Mouse (Mus musculus) brain, embryonic 14.5 days (tissue): ENCODE measurements around the gene Abcc4.

Experiments used
- CTCF ChIP-seq: fragments of 200-500 bp; IDR thresholded peaks from 2 replicates; pipeline ENCODE4 v1.5.1; 2012; ENCODE audit warnings: inconsistent platforms, mild to moderate bottlenecking, moderate library complexity, borderline replicate concordance; ENCODE audit not compliant: insufficient read depth, insufficient read length; ENCODE audit errors: extremely low read depth
- POLR2A ChIP-seq: fragments of 200-500 bp; IDR thresholded peaks from 2 replicates; pipeline ENCODE4 v1.6.1; 2012; ENCODE audit warnings: mild to moderate bottlenecking, inconsistent platforms, borderline replicate concordance; ENCODE audit not compliant: poor library complexity, insufficient read depth, insufficient read length, severe bottlenecking; ENCODE audit errors: extremely low read depth

DNA sequence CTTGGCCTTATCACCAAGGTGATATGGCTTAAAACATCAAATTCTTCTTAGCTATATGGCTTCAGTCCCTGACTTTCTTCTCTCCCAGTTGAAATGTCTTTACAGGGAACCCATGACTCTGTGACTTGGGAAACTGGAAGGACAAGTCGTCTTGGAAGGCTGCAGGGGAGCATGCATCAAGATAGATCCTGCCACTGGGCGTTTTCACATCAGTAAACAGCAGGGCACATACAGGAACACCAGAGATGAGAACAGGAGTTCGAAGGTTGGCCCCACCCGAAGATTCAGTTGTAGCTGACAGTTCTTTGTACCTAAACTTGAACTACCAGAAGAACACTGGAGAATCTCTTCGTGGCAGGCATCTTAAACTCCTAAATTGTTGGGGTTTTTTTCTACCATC, 36.8 kb upstream of the Abcc4 start:
- TF ChIP-seq POLR2A, result no peak
- no peak for TF ChIP-seq CTCF
